Mouse (Mus musculus) brain, embryonic 14.5 days (tissue): ENCODE measurements at regions not wholly inside any gene's neighbourhood (a gene's known extent, or its start where the extent isn't known, plus 50 kb on each side); places are given as distances from the start of the nearest gene placed in this dataset.

ENCODE experiments used
- DNase-seq: peaks from one replicate; pipeline ENCODE4 v3.0.0-alpha.2; 2011; ENCODE audit warnings: low read depth
- CTCF ChIP-seq: fragments of 200-500 bp; IDR thresholded peaks from 2 replicates; pipeline ENCODE4 v1.5.1; 2012; ENCODE audit warnings: inconsistent platforms, mild to moderate bottlenecking, moderate library complexity, borderline replicate concordance; ENCODE audit not compliant: insufficient read depth, insufficient read length; ENCODE audit errors: extremely low read depth
- POLR2A ChIP-seq: fragments of 200-500 bp; IDR thresholded peaks from 2 replicates; pipeline ENCODE4 v1.6.1; 2012; ENCODE audit warnings: mild to moderate bottlenecking, inconsistent platforms, borderline replicate concordance; ENCODE audit not compliant: poor library complexity, insufficient read depth, insufficient read length, severe bottlenecking; ENCODE audit errors: extremely low read depth

GRCm38 (mm10) chr10:111680919-111681318 lies 174.8 kb downstream of the Phlda1 start:
- TF ChIP-seq CTCF: no peak
- TF ChIP-seq POLR2A: no peak
- no peak for DNase-seq

- TF ChIP-seq POLR2A (no peak), CTCF (no peak)
- no peak for DNase-seq
Observed at GRCm38 (mm10) chr10:111684409-111685346, 178.6 kb downstream of the Phlda1 start.

GRCm38 (mm10) chr10:111686585-111686984 lies 180.5 kb downstream of the Phlda1 start:
- no peak for TF ChIP-seq POLR2A
- DNase-seq: peak; percentile 87

- DNase-seq: no peak
- TF ChIP-seq POLR2A: no peak
- TF ChIP-seq CTCF: no peak
Observed at GRCm38 (mm10) chr10:111689587-111689986, 183.5 kb downstream of the Phlda1 start.

- TF ChIP-seq CTCF (no peak), POLR2A (no peak)
- no peak for DNase-seq
Observed at GRCm38 (mm10) chr10:111693762-111694161, 187.7 kb downstream of the Phlda1 start.

GRCm38 (mm10) chr10:111694227-111695200 lies 188.4 kb downstream of the Phlda1 start:
- peak; percentile 70 for DNase-seq
- TF ChIP-seq CTCF (no peak), POLR2A (no peak)

- DNase-seq: no peak
- TF ChIP-seq POLR2A: no peak
- TF ChIP-seq CTCF: no peak
Observed at GRCm38 (mm10) chr10:111695918-111696760, 190.1 kb downstream of the Phlda1 start.

GRCm38 (mm10) chr10:111696987-111697386 lies 190.9 kb downstream of the Phlda1 start:
- no peak for DNase-seq
- TF ChIP-seq CTCF (no peak), POLR2A (no peak)

- TF ChIP-seq POLR2A: no peak
- no peak for TF ChIP-seq CTCF
- DNase-seq: peak; percentile 86
Observed at GRCm38 (mm10) chr10:111699557-111700508, 193.7 kb downstream of the Phlda1 start.

GRCm38 (mm10) chr10:111700570-111700969 lies 194.5 kb downstream of the Phlda1 start:
- no peak for DNase-seq
- no peak for TF ChIP-seq CTCF

GRCm38 (mm10) chr10:111701138-111701537 lies 195.1 kb downstream of the Phlda1 start:
- DNase-seq: no peak
- TF ChIP-seq POLR2A (no peak), CTCF (no peak)

GRCm38 (mm10) chr10:111702435-111702834 lies 196.3 kb downstream of the Phlda1 start:
- DNase-seq: no peak
- TF ChIP-seq CTCF: no peak
- no peak for TF ChIP-seq POLR2A

- no peak for TF ChIP-seq POLR2A
- no peak for DNase-seq
Observed at GRCm38 (mm10) chr10:111703447-111703846, 197.4 kb downstream of the Phlda1 start.
